Mouse (Mus musculus) lung, adult 2 months (tissue): Measurements from ENCODE around the gene Bcl2.

Experiments
- CTCF ChIP-seq: fragments of 200-500 bp; IDR thresholded peaks from 2 replicates; pipeline ENCODE4 v1.5.1; 2011; ENCODE audit warnings: mild to moderate bottlenecking, low read length, control low read depth; ENCODE audit not compliant: insufficient read depth
- POLR2A ChIP-seq: fragments of 200-500 bp; IDR thresholded peaks from 2 replicates; pipeline ENCODE4 v1.6.1; 2011; ENCODE audit warnings: low read depth, mild to moderate bottlenecking, control low read depth, low read length, borderline replicate concordance; ENCODE audit errors: extremely low read depth

DNA sequence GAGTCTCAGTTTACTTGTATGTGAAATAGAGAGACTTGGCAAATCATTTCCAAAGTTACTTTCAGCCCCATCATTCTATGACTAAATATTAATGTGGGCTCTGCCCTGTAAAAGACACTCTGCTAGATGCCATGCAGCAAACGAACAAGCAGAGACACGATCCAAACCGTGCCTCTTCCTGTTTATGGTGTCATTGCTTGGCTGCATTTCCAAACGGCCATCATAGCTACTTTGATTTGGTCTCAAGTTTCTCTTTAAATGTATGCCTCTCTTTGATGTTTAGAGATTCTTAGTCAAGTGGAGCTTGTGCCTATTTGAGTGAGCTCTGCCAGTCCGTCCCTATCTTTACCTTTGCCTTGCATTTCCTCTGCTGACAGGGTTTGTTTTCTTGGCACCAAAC, 111.5 kb downstream of the Bcl2 start:
- TF ChIP-seq POLR2A, result no peak
- no peak for TF ChIP-seq CTCF
